Mouse (Mus musculus): Measurements from ENCODE around the gene Vamp8.
A peak's percentile ranks its signal among the peaks of the same experiment; 100 is the strongest.

The Vamp8 gene

DNA sequence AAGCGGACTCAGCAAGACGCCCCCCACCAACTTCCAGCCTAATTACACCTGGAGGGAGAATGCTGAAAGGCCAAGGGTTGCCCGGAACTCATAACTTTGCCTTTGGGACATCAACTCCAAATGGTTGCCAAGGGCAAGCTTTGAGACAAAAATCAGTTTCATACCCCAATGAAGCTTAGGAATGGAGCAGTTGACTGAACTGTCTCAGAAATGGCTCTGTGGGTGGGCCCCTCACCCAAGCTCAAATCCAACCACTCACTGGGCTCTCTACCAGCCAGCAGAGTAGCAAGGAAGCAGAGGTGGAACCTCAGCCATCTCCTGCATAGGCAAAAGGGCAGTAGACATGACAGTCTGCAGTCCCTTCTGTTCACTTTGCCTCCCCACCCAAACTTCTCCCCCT is 2.7 kb downstream of the Vamp8 start:
- no peaks in the 10 kb centered on the region for H3K27me3 ChIP-seq (ENCODE audit: control insufficient read depth, insufficient read depth, low read length, poor library complexity, severe bottlenecking)
- peaks cover 9% of the 10 kb centered on the region for H3K36me3 ChIP-seq (ENCODE audit: control insufficient read depth, insufficient read depth, low read length, poor library complexity, severe bottlenecking)
- no peak for DNase-seq (ENCODE audit: low read depth, low spot score)

DNA sequence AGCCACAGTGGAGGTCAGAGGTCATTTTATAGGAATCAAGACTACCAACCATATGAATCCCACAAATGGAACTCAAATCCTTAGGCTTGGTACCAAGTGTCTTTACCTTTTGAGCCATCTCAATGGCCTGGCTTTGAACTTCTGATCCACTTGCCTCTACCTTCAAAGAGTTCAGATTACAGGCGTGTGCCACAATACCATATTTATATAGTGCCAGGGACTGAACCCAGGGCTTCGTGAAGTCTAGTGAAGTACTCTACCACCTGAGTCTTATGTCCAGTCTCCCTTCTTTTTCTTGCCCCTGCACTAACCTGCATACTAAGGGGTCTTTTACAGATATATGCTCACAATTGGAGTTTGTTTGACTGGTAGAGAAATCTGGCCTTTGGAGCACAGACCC is 3.9 kb downstream of the Vamp8 start:
- peaks cover 9% of the 10 kb centered on the region for H3K36me3 ChIP-seq (ENCODE audit: control insufficient read depth, insufficient read depth, low read length, poor library complexity, severe bottlenecking)
- DNase-seq (ENCODE audit: low read depth, low spot score): no peak
- H3K27me3 ChIP-seq (ENCODE audit: control insufficient read depth, insufficient read depth, low read length, poor library complexity, severe bottlenecking): no peaks in the 10 kb centered on the region

GRCm38 (mm10) chr6:72385258-72385657 is 5.2 kb downstream of the Vamp8 start:
- DNase-seq (ENCODE audit: low read depth, low spot score): no peak
- H3K36me3 ChIP-seq (ENCODE audit: control insufficient read depth, insufficient read depth, low read length, poor library complexity, severe bottlenecking): peaks cover 9% of the 10 kb centered on the region
- no peaks in the 10 kb centered on the region for H3K27me3 ChIP-seq (ENCODE audit: control insufficient read depth, insufficient read depth, low read length, poor library complexity, severe bottlenecking)

GRCm38 (mm10) chr6:72383952-72384351 is 6.6 kb downstream of the Vamp8 start:
- H3K27me3 ChIP-seq (ENCODE audit: control insufficient read depth, insufficient read depth, low read length, poor library complexity, severe bottlenecking): no peaks in the 10 kb centered on the region
- peaks cover 9% of the 10 kb centered on the region for H3K36me3 ChIP-seq (ENCODE audit: control insufficient read depth, insufficient read depth, low read length, poor library complexity, severe bottlenecking)
- DNase-seq (ENCODE audit: low read depth, low spot score): no peak

DNA sequence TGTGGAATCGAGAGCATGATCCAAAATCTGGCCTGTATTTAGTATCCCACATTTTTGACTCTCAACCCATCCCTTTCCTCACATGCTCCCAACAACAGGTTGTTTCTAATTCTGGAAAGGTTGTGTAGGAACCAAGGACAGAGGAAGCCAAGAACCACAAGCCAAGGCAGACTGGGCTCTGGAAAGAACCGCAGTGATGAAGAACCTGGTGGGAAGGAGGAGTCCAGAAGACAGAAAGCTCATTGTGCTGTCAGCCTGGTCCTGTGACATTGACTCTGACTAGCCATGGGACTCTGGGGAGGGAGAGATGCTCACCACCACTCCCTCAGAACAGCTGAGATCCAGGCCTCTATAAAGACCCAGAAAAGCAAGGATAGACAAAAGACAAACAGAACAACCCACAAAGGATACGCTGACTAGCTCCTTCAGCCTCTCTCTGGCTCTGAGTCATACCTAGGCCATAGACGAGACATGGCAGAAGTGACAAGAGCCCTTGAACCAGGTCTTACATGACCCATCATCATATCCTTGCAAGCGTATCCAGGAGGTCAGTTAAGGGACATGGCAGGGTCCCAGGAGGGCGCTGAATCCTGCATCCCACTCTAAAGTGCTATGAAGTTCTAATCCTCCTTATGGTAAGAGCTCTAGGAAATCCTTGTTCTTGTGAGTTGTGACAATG is 7.2 kb downstream of the Vamp8 start:
- Histone ChIP-seq H3K27me3 (ENCODE audit: control insufficient read depth, insufficient read depth, low read length, poor library complexity, severe bottlenecking) (no peaks in the 10 kb centered on the region), H3K36me3 (ENCODE audit: control insufficient read depth, insufficient read depth, low read length, poor library complexity, severe bottlenecking) (peaks cover 9% of the 10 kb centered on the region)
- no peak for DNase-seq (ENCODE audit: low read depth, low spot score)

GRCm38 (mm10) chr6:72382494-72382893 is 8.0 kb downstream of the Vamp8 start:
- DNase-seq (ENCODE audit: low read depth, low spot score): no peak
- peaks cover 9% of the 10 kb centered on the region for H3K36me3 ChIP-seq (ENCODE audit: control insufficient read depth, insufficient read depth, low read length, poor library complexity, severe bottlenecking)
- H3K27me3 ChIP-seq (ENCODE audit: control insufficient read depth, insufficient read depth, low read length, poor library complexity, severe bottlenecking): no peaks in the 10 kb centered on the region

- Histone ChIP-seq H3K27me3 (ENCODE audit: control insufficient read depth, insufficient read depth, low read length, poor library complexity, severe bottlenecking) (no peaks in the 10 kb centered on the region), H3K36me3 (ENCODE audit: control insufficient read depth, insufficient read depth, low read length, poor library complexity, severe bottlenecking) (peaks cover 3% of the 10 kb centered on the region; the same call in 1 of the 2 replicates)
- peak; percentile 87 for DNase-seq (ENCODE audit: low read depth, low spot score)
Observed at GRCm38 (mm10) chr6:72380131-72380770, 10.3 kb downstream of the Vamp8 start, which contains the start of gene Vamp5. Vamp5 (minus strand) TSS chr6:72380468.

DNA sequence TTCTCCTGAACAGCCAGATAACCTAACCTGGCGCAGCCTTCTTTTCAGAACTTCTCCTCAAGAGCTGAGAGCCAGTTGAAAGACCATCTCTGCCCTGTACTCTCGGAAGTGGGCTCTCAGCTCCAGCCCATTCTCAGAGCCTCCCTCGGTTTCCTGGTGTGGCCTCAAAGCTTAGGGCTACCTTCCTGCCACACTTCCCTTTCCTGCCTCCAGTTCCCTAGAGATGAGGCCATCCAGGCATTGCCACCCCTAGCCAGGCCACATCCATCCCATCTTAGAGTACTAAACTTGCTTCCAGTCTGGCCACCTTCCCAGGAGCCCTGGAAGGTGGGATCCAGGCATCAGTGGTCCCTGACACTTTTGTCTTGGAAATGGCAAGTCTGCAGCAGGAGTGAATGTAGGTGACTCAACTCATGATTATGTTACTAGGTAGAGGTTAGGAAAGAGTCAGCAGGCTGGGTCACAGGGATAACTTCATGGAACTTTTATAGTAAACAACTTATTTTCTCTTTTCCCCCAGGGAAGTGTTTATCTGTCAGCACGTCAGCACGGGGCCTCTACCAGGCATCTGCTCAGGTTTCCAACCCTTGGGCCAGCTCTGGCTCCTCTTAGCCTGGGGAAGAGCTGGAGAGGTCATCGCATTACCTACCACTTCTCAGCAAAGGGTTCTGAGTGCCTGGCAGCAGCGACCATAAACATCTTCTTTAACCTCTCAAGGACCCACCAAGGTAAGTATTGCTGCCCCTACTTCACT is 10.9 kb downstream of the Vamp8 start:
- no peaks in the 10 kb centered on the region for H3K27me3 ChIP-seq (ENCODE audit: control insufficient read depth, insufficient read depth, low read length, poor library complexity, severe bottlenecking)
- H3K36me3 ChIP-seq (ENCODE audit: control insufficient read depth, insufficient read depth, low read length, poor library complexity, severe bottlenecking): no peaks in the 10 kb centered on the region
- no peak for DNase-seq (ENCODE audit: low read depth, low spot score)

DNA sequence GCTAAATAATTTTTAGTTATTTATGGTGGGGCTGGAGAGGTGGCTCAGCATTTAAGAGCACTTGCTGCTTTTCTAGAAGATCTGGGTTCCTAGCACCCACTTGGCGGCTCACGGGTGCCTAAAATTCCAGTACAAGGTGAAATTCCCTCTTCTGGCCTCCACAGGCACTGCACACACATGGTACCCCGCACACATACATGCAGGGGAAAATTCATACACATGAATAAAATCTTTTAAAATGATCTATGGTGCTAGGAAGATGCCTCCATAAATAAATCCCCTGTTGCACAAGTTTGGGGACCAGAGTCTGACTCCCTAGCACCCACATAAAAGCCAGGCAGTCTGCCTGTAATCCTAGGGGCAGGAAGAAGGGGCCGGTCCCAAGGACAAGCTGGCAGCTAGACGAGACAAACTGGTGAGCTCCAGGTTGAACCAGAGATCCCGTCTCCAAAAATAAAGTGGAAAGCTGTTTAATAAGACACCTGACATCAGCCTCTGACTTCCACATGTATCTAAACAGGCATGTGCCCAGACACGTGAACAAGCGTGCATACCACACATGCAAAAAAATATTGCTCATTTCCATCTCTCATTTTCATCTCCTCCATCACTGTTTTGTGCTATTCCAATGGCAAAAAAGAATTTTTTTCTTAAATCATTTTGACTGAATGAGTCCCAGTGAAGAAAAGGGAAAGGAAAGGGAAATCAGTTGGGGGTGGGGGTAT is 11.8 kb downstream of the Vamp8 start:
- Histone ChIP-seq H3K36me3 (ENCODE audit: control insufficient read depth, insufficient read depth, low read length, poor library complexity, severe bottlenecking) (no peaks in the 10 kb centered on the region), H3K27me3 (ENCODE audit: control insufficient read depth, insufficient read depth, low read length, poor library complexity, severe bottlenecking) (no peaks in the 10 kb centered on the region)
- no peak for DNase-seq (ENCODE audit: low read depth, low spot score)

GRCm38 (mm10) chr6:72374820-72375563 is 15.5 kb downstream of the Vamp8 start:
- H3K36me3 ChIP-seq (ENCODE audit: control insufficient read depth, insufficient read depth, low read length, poor library complexity, severe bottlenecking): no peaks in the 10 kb centered on the region
- no peaks in the 10 kb centered on the region for H3K27me3 ChIP-seq (ENCODE audit: control insufficient read depth, insufficient read depth, low read length, poor library complexity, severe bottlenecking)
- DNase-seq (ENCODE audit: low read depth, low spot score): peak; percentile 70

DNA sequence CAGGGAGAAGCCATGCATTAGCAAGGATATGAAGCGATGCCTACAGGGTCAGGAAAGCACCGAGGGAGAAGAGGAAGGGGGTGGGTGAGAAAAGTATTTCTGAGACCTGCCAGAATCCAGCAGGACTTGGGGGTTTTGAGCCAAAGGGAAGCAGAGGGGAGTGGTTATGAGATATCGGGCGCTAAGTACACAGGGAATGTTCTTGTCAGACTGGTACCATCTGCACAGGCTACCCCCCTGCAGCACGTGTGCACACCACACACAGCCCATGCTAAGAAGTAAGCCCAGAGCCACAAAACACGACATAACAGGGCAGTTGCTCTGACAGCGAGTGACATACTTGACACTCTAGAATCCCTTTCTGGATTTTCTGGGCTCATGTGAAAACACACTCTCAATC is 16.3 kb downstream of the Vamp8 start:
- H3K36me3 ChIP-seq (ENCODE audit: control insufficient read depth, insufficient read depth, low read length, poor library complexity, severe bottlenecking): no peaks in the 10 kb centered on the region
- no peak for DNase-seq (ENCODE audit: low read depth, low spot score)
- H3K27me3 ChIP-seq (ENCODE audit: control insufficient read depth, insufficient read depth, low read length, poor library complexity, severe bottlenecking): no peaks in the 10 kb centered on the region

GRCm38 (mm10) chr6:72373184-72373583 is 17.3 kb downstream of the Vamp8 start:
- no peak for DNase-seq (ENCODE audit: low read depth, low spot score)
- H3K27me3 ChIP-seq (ENCODE audit: control insufficient read depth, insufficient read depth, low read length, poor library complexity, severe bottlenecking): no peaks in the 10 kb centered on the region
- no peaks in the 10 kb centered on the region for H3K36me3 ChIP-seq (ENCODE audit: control insufficient read depth, insufficient read depth, low read length, poor library complexity, severe bottlenecking)

GRCm38 (mm10) chr6:72371571-72371970 is 18.9 kb downstream of the Vamp8 start:
- no peaks in the 10 kb centered on the region for H3K36me3 ChIP-seq (ENCODE audit: control insufficient read depth, insufficient read depth, low read length, poor library complexity, severe bottlenecking)
- no peaks in the 10 kb centered on the region for H3K27me3 ChIP-seq (ENCODE audit: control insufficient read depth, insufficient read depth, low read length, poor library complexity, severe bottlenecking)
- no peak for DNase-seq (ENCODE audit: low read depth, low spot score)

GRCm38 (mm10) chr6:72371147-72371546 is 19.4 kb downstream of the Vamp8 start:
- Histone ChIP-seq H3K27me3 (ENCODE audit: control insufficient read depth, insufficient read depth, low read length, poor library complexity, severe bottlenecking) (no peaks in the 10 kb centered on the region), H3K36me3 (ENCODE audit: control insufficient read depth, insufficient read depth, low read length, poor library complexity, severe bottlenecking) (no peaks in the 10 kb centered on the region)
- no peak for DNase-seq (ENCODE audit: low read depth, low spot score)
